Mouse (Mus musculus): ENCODE results near the gene Mrpl21. TPM values are rescaled to one million over a fixed set of nuclear protein-coding genes. Genes with fewer than 3 reads are reported as not detected.

Gene Mrpl21
- polyA plus RNA-seq, 1 experiment from 2014 or later, result 128 TPM

DNA sequence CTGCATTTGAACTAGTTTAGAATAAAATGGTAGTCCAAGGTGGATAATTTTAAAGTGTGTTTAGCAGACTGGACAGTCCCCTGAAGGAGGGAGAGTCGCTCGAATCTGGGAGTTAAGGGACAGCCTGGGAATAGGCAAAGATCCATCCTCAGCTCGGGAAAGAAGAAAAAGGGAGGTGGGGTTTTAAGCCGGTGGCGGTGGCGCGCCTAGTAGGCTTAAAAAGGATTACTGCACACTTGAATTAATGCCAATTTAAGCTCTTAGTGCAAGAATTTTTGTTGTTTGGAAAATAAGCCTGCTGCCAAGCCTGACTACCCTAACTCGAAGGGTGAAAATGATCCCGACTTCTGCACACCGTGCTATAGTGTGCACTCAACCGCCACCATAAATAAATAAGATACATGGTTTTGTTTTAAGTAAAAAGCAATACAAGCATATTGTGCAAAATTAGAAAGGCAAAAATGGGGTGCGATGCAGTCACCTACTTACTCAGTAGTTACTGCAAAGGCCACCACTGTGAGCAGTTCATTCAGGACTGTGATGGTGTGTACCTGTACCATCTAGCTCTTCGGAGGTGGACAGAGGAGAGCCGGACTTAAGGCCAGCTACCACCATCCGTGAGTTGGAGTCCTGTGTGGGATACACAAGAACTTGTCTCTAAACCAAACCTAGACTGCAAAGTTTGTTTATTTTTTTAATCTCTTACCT lies 43.2 kb downstream of the Mrpl21 start:
- Histone ChIP-seq H3K9ac (ENCODE audit: low read length) (peak overlapping the region; percentile 38; the same call in 1 of the 2 replicates), H3K4me2 (ENCODE audit: low read length) (peak overlapping the region; percentile 87), H3K9me3 (replicated peaks; ENCODE audit: control insufficient read depth, low read length) (no peaks in the 10 kb centered on the region), H3K36me3 (ENCODE audit: control insufficient read depth, insufficient read depth, low read length) (no peaks in the 10 kb centered on the region), H3K27ac (ENCODE audit: low read depth, low read length) (peak overlapping the region; percentile 79; the same call in 1 of the 2 replicates), H3K4me1 (ENCODE audit: control insufficient read depth, insufficient read depth, low read length) (peaks cover 20% of the 10 kb centered on the region), H3K27me3 (replicated peaks; ENCODE audit: control insufficient read depth, insufficient read depth, low read length) (peaks cover 25% of the 10 kb centered on the region), H3K4me3 (ENCODE audit: low read depth, low read length) (peak overlapping the region; percentile 50)
- 15% methylated on average over 15 of the region's 15 CpGs for WGBS
- DNase-seq (ENCODE audit: low spot score) (peak; percentile 78), ATAC-seq (peak; percentile 22)

DNA sequence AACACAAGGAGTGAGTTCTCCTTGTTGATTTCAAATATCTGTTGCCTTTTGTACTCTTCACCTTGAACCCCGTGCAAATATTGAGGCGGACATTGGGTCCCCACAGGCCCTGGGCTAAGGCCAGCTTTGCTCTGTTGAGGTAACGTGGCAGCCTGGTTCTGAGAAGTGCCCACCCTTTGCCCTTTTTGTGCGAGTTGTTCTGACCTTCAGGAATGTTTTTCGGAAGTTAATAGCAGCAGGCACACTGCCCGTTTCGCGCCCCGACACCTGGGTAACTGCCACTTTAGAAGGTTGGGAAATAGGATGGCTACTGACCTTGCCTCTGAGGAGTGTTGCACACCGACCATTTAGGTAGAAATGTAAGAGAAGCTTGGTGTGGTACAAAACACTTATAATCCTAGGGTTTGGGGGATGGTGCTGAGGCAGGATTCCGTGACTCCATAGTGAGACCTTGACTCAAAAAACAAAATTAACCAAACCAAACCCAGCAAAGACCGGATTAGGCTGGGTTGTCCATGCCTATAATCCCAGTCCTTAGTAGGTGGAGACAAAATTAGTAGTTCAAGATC lies 43.9 kb downstream of the Mrpl21 start:
- Histone ChIP-seq H3K27me3 (replicated peaks; ENCODE audit: control insufficient read depth, insufficient read depth, low read length) (peaks cover 24% of the 10 kb centered on the region), H3K9me3 (replicated peaks; ENCODE audit: control insufficient read depth, low read length) (no peaks in the 10 kb centered on the region), H3K4me2 (ENCODE audit: low read length) (0 out of 2 replicates have a peak overlapping the region, but pooled peaks have one; percentile 87), H3K9ac (ENCODE audit: low read length) (no peak overlapping the region), H3K4me3 (ENCODE audit: low read depth, low read length) (no peak overlapping the region), H3K27ac (ENCODE audit: low read depth, low read length) (no peak overlapping the region), H3K36me3 (ENCODE audit: control insufficient read depth, insufficient read depth, low read length) (no peaks in the 10 kb centered on the region), H3K4me1 (ENCODE audit: control insufficient read depth, insufficient read depth, low read length) (peaks cover 20% of the 10 kb centered on the region)
- DNase-seq (ENCODE audit: low spot score) (no peak), ATAC-seq (no peak)
- WGBS, result 77% methylated on average over 12 of the region's 12 CpGs

DNA sequence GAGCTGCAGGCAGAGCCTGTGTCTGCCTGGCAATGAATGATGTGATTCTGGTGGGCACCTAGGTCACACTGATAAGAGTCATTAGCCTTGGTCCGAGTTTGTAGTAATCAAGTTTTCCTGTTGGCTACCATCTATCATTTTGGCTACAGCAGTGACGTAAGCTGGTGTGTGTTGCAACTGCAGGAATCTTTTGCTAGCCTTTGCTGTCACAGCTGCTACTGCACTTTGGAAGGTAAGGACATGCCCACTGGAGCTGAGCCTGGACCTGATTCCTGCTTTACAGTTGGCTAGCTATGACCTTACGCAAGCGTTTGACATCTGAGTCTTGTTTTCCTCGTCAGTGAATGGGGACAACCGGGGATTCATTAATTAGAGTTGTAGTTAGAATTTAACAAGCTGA lies 50.5 kb downstream of the Mrpl21 start:
- no peak overlapping the region for H3K4me3 ChIP-seq (ENCODE audit: low read depth, low read length)
- H3K36me3 ChIP-seq (ENCODE audit: control insufficient read depth, insufficient read depth, low read length), result no peaks in the 10 kb centered on the region
- H3K4me1 ChIP-seq (ENCODE audit: control insufficient read depth, insufficient read depth, low read length), result peaks cover 4% of the 10 kb centered on the region
- no peaks in the 10 kb centered on the region for H3K27me3 ChIP-seq (replicated peaks; ENCODE audit: control insufficient read depth, insufficient read depth, low read length)
- no peak for ATAC-seq
- DNase-seq (ENCODE audit: low spot score), result no peak
- no peak overlapping the region for H3K27ac ChIP-seq (ENCODE audit: low read depth, low read length)
- WGBS, result 68% methylated on average over 6 of the region's 6 CpGs
- H3K4me2 ChIP-seq (ENCODE audit: low read length), result no peak overlapping the region
- no peaks in the 10 kb centered on the region for H3K9me3 ChIP-seq (replicated peaks; ENCODE audit: control insufficient read depth, low read length)
- H3K9ac ChIP-seq (ENCODE audit: low read length), result no peak overlapping the region

DNA sequence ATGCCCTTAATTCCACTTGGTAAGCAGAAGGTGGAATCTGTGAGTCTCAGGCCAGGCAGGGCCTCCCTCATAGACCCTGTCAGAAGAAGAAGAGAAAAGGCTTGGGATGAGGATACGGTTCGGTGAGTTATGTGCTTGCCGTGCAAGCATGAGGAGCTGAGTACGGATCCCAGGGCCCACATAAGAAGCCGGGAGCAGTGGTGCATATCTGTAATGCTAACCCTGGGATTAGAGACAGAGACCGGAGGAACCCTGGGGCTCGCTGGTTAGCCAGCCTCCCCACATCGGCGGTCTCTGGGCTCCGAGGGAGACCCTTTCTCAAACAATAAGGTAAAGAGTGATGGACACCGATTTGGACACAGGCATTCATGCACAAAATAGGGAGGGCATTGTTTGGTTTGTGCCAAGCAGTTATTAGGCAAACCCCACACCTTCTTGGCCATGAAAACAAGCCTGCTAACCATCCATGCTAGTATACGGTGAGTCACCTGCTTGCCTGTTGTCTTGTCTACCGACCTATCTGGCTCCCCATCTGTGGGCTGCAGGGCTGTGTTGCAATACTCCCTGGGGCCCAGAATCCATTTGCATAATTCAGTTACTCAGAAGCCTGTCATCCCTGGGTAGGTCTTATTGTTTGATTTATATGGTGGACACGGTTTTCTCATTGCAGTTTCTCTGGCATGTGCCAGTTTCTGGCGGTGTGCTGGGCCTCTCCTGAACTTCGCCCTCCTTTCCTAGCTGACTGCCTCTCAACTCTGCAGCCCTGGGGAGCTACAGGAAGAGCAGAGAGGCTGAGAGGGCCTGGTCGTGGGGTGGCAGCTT lies 51.2 kb downstream of the Mrpl21 start:
- DNase-seq (ENCODE audit: low spot score), result no peak
- no peak overlapping the region for H3K27ac ChIP-seq (ENCODE audit: low read depth, low read length)
- H3K4me2 ChIP-seq (ENCODE audit: low read length), result no peak overlapping the region
- ATAC-seq, result no peak
- no peaks in the 10 kb centered on the region for H3K36me3 ChIP-seq (ENCODE audit: control insufficient read depth, insufficient read depth, low read length)
- peaks cover 4% of the 10 kb centered on the region for H3K4me1 ChIP-seq (ENCODE audit: control insufficient read depth, insufficient read depth, low read length)
- H3K27me3 ChIP-seq (replicated peaks; ENCODE audit: control insufficient read depth, insufficient read depth, low read length), result no peaks in the 10 kb centered on the region
- no peak overlapping the region for H3K4me3 ChIP-seq (ENCODE audit: low read depth, low read length)
- 43% methylated on average over 17 of the region's 17 CpGs for WGBS
- no peak overlapping the region for H3K9ac ChIP-seq (ENCODE audit: low read length)
- no peaks in the 10 kb centered on the region for H3K9me3 ChIP-seq (replicated peaks; ENCODE audit: control insufficient read depth, low read length)

DNA sequence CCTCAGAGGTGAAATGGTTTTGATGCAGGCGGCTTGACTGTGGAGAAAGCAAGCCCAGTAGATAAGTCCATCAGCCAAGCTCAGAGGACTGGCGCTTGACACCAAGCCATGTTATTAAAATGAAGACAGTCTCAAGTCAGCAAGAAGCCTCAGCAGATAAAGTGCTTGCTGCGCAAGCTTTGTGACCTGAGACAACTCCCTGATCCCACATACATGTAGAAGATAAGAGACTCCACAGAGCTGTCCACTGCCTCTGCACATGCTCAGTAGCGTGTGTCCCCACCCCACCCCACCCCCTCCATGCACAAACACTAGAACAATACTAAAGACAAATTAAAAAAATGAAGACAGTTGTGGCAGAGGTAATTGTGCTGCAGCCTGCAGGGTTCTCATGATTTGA lies 51.8 kb downstream of the Mrpl21 start:
- no peaks in the 10 kb centered on the region for H3K36me3 ChIP-seq (ENCODE audit: control insufficient read depth, insufficient read depth, low read length)
- WGBS, result 85% methylated on average over 4 of the region's 4 CpGs
- H3K27me3 ChIP-seq (replicated peaks; ENCODE audit: control insufficient read depth, insufficient read depth, low read length), result no peaks in the 10 kb centered on the region
- DNase-seq (ENCODE audit: low spot score) (no peak), ATAC-seq (no peak)
- peaks cover 4% of the 10 kb centered on the region for H3K4me1 ChIP-seq (ENCODE audit: control insufficient read depth, insufficient read depth, low read length)
- no peak overlapping the region for H3K9ac ChIP-seq (ENCODE audit: low read length)
- H3K27ac ChIP-seq (ENCODE audit: low read depth, low read length), result no peak overlapping the region
- H3K4me2 ChIP-seq (ENCODE audit: low read length), result no peak overlapping the region
- H3K4me3 ChIP-seq (ENCODE audit: low read depth, low read length), result no peak overlapping the region
- no peaks in the 10 kb centered on the region for H3K9me3 ChIP-seq (replicated peaks; ENCODE audit: control insufficient read depth, low read length)

DNA sequence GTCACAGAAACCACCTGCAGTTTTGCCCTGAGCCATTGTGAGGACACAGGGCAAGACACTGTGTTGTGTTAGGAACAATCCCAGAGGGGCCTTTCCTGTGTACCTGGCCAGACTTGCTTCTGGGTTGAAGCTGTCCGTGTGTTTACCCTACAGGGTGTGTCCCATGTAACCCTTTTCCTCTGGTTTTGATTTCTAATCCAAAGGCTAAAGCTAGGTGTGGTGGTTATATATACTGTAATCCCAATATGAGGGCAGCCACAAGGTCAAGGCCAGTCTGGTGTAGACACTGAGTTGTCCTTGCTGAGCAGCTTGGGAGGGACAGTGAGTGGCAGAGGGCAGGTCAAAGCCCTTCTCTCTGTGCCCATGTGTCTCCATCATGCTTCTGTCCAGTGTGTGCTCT lies 53.2 kb downstream of the Mrpl21 start:
- Histone ChIP-seq H3K27me3 (replicated peaks; ENCODE audit: control insufficient read depth, insufficient read depth, low read length) (no peaks in the 10 kb centered on the region), H3K4me1 (ENCODE audit: control insufficient read depth, insufficient read depth, low read length) (peaks cover 4% of the 10 kb centered on the region), H3K27ac (ENCODE audit: low read depth, low read length) (no peak overlapping the region), H3K9ac (ENCODE audit: low read length) (no peak overlapping the region), H3K9me3 (replicated peaks; ENCODE audit: control insufficient read depth, low read length) (no peaks in the 10 kb centered on the region), H3K4me2 (ENCODE audit: low read length) (no peak overlapping the region), H3K4me3 (ENCODE audit: low read depth, low read length) (no peak overlapping the region), H3K36me3 (ENCODE audit: control insufficient read depth, insufficient read depth, low read length) (no peaks in the 10 kb centered on the region)
- no peak for DNase-seq (ENCODE audit: low spot score)
- no peak for ATAC-seq
- WGBS, result 72% methylated on average over 1 of the region's 1 CpGs

DNA sequence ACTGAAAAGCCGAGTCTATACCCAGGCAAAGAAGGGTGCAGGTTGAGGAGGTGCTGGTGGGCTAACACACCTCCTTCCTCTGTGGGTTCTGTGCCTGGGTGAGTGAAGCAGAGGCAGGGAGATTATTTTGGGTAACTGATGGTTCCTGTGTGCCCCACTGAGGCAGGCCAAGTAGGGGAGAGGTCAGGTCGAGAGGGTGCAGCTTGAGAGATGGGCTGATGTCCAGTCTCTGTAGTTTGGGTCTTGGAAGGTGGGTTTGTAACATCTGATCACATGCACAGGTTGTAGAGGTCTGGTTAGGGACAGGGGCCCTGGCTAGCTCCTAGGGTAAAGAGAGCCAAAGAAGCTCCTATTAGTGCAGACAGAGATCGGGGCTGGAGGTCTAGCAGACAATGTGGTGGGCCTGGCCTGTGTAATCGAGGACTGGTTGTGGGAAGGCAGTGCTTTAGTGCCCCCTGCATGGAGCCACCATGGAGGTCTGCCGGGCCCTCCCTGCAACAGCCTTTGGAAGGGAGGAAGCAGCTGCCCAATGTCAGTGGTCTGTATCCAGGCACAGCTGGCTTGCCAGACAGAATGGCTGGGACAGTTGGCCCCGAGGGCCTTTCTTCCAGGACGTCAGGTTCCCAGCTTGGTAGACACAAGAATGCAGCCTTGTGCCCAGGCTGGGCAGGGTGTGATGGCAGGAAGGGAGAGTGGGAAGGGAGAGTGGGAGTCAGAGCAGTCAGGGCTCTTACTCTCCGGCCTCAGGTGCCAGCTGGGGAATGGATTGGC lies 54.0 kb downstream of the Mrpl21 start:
- Histone ChIP-seq H3K27me3 (replicated peaks; ENCODE audit: control insufficient read depth, insufficient read depth, low read length) (no peaks in the 10 kb centered on the region), H3K4me1 (ENCODE audit: control insufficient read depth, insufficient read depth, low read length) (peaks cover 4% of the 10 kb centered on the region), H3K4me3 (ENCODE audit: low read depth, low read length) (no peak overlapping the region), H3K9me3 (replicated peaks; ENCODE audit: control insufficient read depth, low read length) (no peaks in the 10 kb centered on the region), H3K36me3 (ENCODE audit: control insufficient read depth, insufficient read depth, low read length) (no peaks in the 10 kb centered on the region), H3K4me2 (ENCODE audit: low read length) (no peak overlapping the region), H3K9ac (ENCODE audit: low read length) (no peak overlapping the region), H3K27ac (ENCODE audit: low read depth, low read length) (no peak overlapping the region)
- ATAC-seq (no peak), DNase-seq (ENCODE audit: low spot score) (no peak)
- 72% methylated on average over 8 of the region's 8 CpGs for WGBS

DNA sequence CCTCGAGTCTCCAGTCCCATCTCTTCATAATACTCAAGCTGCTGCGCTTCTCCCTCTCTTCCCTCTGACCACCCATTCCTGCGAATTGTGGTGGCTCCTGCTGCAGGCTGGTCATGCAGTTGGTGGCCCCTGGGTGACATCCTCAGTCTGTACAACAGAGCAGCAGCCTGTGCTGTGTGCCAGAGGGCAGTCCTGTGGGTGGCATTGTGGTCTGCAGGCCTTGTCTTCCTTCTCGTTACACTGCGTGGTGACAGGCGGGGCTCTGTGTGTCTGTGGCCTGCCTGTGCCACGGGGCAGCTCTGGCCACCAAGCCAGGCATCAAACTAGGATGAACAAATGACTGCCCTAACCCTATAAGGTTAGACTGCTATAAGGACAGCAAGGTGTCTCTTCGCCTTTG lies 56.5 kb downstream of the Mrpl21 start:
- Histone ChIP-seq H3K4me1 (ENCODE audit: control insufficient read depth, insufficient read depth, low read length) (peaks cover 2% of the 10 kb centered on the region), H3K9me3 (replicated peaks; ENCODE audit: control insufficient read depth, low read length) (no peaks in the 10 kb centered on the region), H3K27ac (ENCODE audit: low read depth, low read length) (no peak overlapping the region), H3K36me3 (ENCODE audit: control insufficient read depth, insufficient read depth, low read length) (no peaks in the 10 kb centered on the region), H3K27me3 (replicated peaks; ENCODE audit: control insufficient read depth, insufficient read depth, low read length) (no peaks in the 10 kb centered on the region), H3K4me3 (ENCODE audit: low read depth, low read length) (no peak overlapping the region), H3K9ac (ENCODE audit: low read length) (no peak overlapping the region), H3K4me2 (ENCODE audit: low read length) (no peak overlapping the region)
- WGBS, result 80% methylated on average over 8 of the region's 8 CpGs
- ATAC-seq (no peak), DNase-seq (ENCODE audit: low spot score) (no peak)

All from forebrain, embryonic 14.5 days (tissue).